Mouse (Mus musculus) bone marrow, adult 2 months (tissue): ENCODE measurements at regions not wholly inside any gene's neighbourhood (a gene's known extent, or its start where the extent isn't known, plus 50 kb on each side); places are given as distances from the start of the nearest gene placed in this dataset.

ENCODE experiments used
- CTCF ChIP-seq: fragments of 200-500 bp; IDR thresholded peaks from 2 replicates; pipeline ENCODE4 v1.5.1; 2011; ENCODE audit warnings: low read length, control low read depth; ENCODE audit not compliant: control insufficient read depth, insufficient read depth
- POLR2A ChIP-seq: fragments of 200-500 bp; IDR thresholded peaks from 2 replicates; pipeline ENCODE4 v1.6.1; 2011; ENCODE audit warnings: low read depth, mild to moderate bottlenecking, control low read depth, low read length, borderline replicate concordance; ENCODE audit not compliant: control insufficient read depth

DNA sequence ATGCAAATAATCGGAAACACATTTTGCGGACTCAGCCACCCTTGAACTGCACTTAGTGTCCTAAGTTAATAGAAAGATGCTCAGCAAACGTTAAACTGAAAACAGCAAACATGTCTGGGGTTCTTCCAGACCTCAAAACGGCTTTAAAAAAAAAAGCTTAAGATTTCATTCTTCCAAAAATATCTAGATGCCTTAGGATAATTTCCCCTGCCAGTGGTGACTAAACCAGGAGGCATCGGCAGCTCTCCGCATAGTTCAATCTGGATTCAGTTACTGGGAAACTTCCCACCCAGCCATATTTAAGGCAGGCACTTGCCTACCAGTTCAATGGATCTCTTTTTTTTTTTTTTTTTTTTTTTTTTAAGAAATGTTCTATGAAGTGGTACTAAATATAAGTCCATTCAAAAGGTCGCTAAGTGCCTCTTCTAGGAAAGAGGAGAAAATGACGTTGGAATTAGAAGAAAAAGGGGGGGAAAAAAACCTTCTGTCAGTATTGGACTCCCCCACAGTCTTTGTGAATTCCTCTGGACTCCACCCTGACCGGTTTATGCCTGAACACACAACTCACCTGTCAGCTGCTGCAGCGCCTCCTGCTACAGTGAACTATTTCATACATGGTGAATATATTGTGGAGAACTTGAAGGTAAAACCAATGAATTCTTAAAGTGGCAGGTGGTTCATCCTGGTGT lies 145.7 kb upstream of the Dapk1 start:
- TF ChIP-seq CTCF (no peak), POLR2A (no peak)
